Mouse (Mus musculus) heart, adult 2 months (tissue): ENCODE data around the gene Cntrob.

Experiments used
- EP300 ChIP-seq: fragments of 200-500 bp; IDR thresholded peaks from 2 replicates; pipeline ENCODE4 v1.6.1; 2011; ENCODE audit warnings: low read depth, low read length, control low read depth; ENCODE audit not compliant: insufficient read depth
- POLR2A ChIP-seq: fragments of 200-500 bp; IDR thresholded peaks from 2 replicates; pipeline ENCODE4 v1.6.1; 2011; ENCODE audit warnings: mild to moderate bottlenecking, low read depth, low read length, control low read depth; ENCODE audit not compliant: insufficient read depth

GRCm38 (mm10) chr11:69251135-69251842 is 72.3 kb downstream of the Cntrob start:
- TF ChIP-seq EP300 (no peak), POLR2A (no peak)
